Mouse (Mus musculus) colon, adult 2 months (tissue): ENCODE data around the gene Emc8. TPM values are rescaled to one million over a fixed set of nuclear protein-coding genes. Genes with fewer than 3 reads are reported as not detected.

Experiments
- polyA plus RNA-seq: library from polyadenylated mRNA; depleted of rRNA; stranded (reverse); fragments of >200 nt; gene quantifications from 2 replicates; pipeline ENCODE4 v1.2.3, GENCODE M21; 2012; rRNA removed

The Emc8 gene
- polyA plus RNA-seq: 80.8 and 99.7 TPM in 2 replicates

GRCm38 (mm10) chr8:120668374-120668905 lies at the start of gene Emc8:
Gene Emc8, minus strand, starts transcription at chr8:120668573.

GRCm38 (mm10) chr8:120667561-120668373 lies 606 bp downstream of the Emc8 start, which contains the start of the genes Gm27021 and Cox4i1:
Gene Gm27021, minus strand, starts transcription at chr8:120668079.
Gene Cox4i1, plus strand, starts transcription at chr8:120668222.

GRCm38 (mm10) chr8:120647532-120647931 lies 20.8 kb downstream of the Emc8 start, which contains the start of gene 1190005I06Rik:
Gene 1190005I06Rik, minus strand, starts transcription at chr8:120647632.

Other genes starting within 250 kb of the Emc8 start
- gene Gins2, start 79.3 kb downstream of the Emc8 start, polyA plus RNA-seq: 23.6 and 25.5 TPM in 2 replicates
- 5.9 and 9.7 TPM in 2 replicates for gene 1190005I06Rik, start 20.9 kb downstream of the Emc8 start, polyA plus RNA-seq
- gene Gm27021, start 494 bp downstream of the Emc8 start, polyA plus RNA-seq: 3.2 TPM in 1 of 2 replicates, not detected in the other
- gene Cox4i1, start 351 bp downstream of the Emc8 start, polyA plus RNA-seq: 1,471 and 1,689 TPM in 2 replicates
- gene Irf8, start 67.8 kb upstream of the Emc8 start, polyA plus RNA-seq: 57.2 and 65.8 TPM in 2 replicates